ENCODE assay signal across 8 mouse cellular contexts in genomic region chr3:96813106-96813505, GRCm38 (mm10). TPM values are rescaled to one million over a fixed set of nuclear protein-coding genes. Genes with fewer than 3 reads are reported as not detected.
DNase-seq lines count a peak whose midpoint lies in the region; ATAC-seq lines count a peak whose summit lies in the region.

No protein-coding gene starts in this region.

- WGBS in limb, embryonic 10.5 days: 15% methylated on average over 9 of the region's 9 CpGs

- H3K36me3 ChIP-seq in limb, embryonic 10.5 days: no peaks in the 10 kb centered on the region

- ATAC-seq in activated CD4-positive, CD25-positive, alpha-beta regulatory T cell, adult 4 months: peak; percentile 50
- peak; percentile 66 for ATAC-seq in megakaryocyte-erythroid progenitor cell, adult 5-6 weeks (replicated peaks; ENCODE audit: low FRiP score, low TSS enrichment, poor library complexity, severe bottlenecking)

- DNase-seq in layer of hippocampus, adult 11-12 months (ENCODE audit: low spot score): peak; percentile 52
- no peak for DNase-seq in layer of hippocampus, postnatal 25 days (ENCODE audit: extremely low spot score in 1 of 2, low spot score in 1 of 2)
- DNase-seq in forelimb bud, embryonic 11.5 days (ENCODE audit: low read depth, low spot score): peak; percentile 58
- DNase-seq in induced T-regulatory cell, adult 2 months (ENCODE audit: low read depth): peak; percentile 64
- DNase-seq in limb, embryonic 10.5 days (ENCODE audit: low spot score): peak; percentile 68
- DNase-seq in thymus, postnatal 4 days: peak; percentile 64

- H3K4me1 ChIP-seq in limb, embryonic 10.5 days: peaks cover 20% of the 10 kb centered on the region

- no peak overlapping the region for H3K27ac ChIP-seq in limb, embryonic 10.5 days

- H3K27me3 ChIP-seq in limb, embryonic 10.5 days (ENCODE audit: low read depth, poor library complexity, severe bottlenecking): peaks cover 25% of the 10 kb centered on the region

- H3K9me3 ChIP-seq in limb, embryonic 10.5 days (replicated peaks): no peaks in the 10 kb centered on the region

- no peak overlapping the region for H3K4me3 ChIP-seq in limb, embryonic 10.5 days

RNA-seq across cellular contexts. Expression of gene Pdzk1, which starts 16.0 kb away (rescaled TPM):
- total RNA-seq in layer of hippocampus, postnatal 25 days (2021): under 1 TPM; 0.22 to 0.35 TPM
- polyA plus RNA-seq in activated CD4-positive, CD25-positive, alpha-beta regulatory T cell, adult 4 months (2017; shearing (Covaris generic)): under 1 TPM in 1 of 2 experiments, not detected in 1; 0.89 TPM
- polyA plus RNA-seq in limb, embryonic 10.5 days (2016; fragmentation: Nextera tagmentation; extraction: Ambion mirVana): not detected in 2 replicates
- not detected in 2 replicates for total RNA-seq in megakaryocyte-erythroid progenitor cell, adult 5-6 weeks (2014; fragmentation: Nextera tagmentation)
- not detected in 2 replicates for total RNA-seq in megakaryocyte-erythroid progenitor cell, adult 5-6 weeks (2017)

RNA-seq across cellular contexts. Expression of gene Cd160, which starts 16.0 kb away (rescaled TPM):
- not detected for total RNA-seq in layer of hippocampus, postnatal 25 days (2021)
- polyA plus RNA-seq in activated CD4-positive, CD25-positive, alpha-beta regulatory T cell, adult 4 months (2017; shearing (Covaris generic)): 10 to 100 TPM; 26.1 to 55.0 TPM
- 0.13 TPM in 1 of 2 replicates, not detected in the other for polyA plus RNA-seq in limb, embryonic 10.5 days (2016; fragmentation: Nextera tagmentation; extraction: Ambion mirVana)
- total RNA-seq in megakaryocyte-erythroid progenitor cell, adult 5-6 weeks (2014; fragmentation: Nextera tagmentation): 0.76 and 3.2 TPM in 2 replicates
- total RNA-seq in megakaryocyte-erythroid progenitor cell, adult 5-6 weeks (2017): 0.46 and 2.0 TPM in 2 replicates

Comparison
In these comparisons a context has a peak if more than half of its experiments do, and no peak if none do; other contexts are left out.
1. DNase-seq: peak in layer of hippocampus, adult 11-12 months (single experiment), forelimb bud, embryonic 11.5 days (single experiment), induced T-regulatory cell, adult 2 months (single experiment), limb, embryonic 10.5 days (single experiment) and thymus, postnatal 4 days (single experiment); none in layer of hippocampus, postnatal 25 days (0 of 2).